Mouse (Mus musculus) cerebellum, postnatal 25 days (tissue): ENCODE measurements at regions not wholly inside any gene's neighbourhood (a gene's known extent, or its start where the extent isn't known, plus 50 kb on each side); places are given as distances from the start of the nearest gene placed in this dataset.

Source experiments
- DNase-seq, 2 experiments: peaks; one replicate each; pipeline ENCODE4 v3.0.0; 2021; ENCODE audit warnings: mixed read lengths in 2 of 2

GRCm38 (mm10) chr11:117036977-117037376 lies 78.0 kb upstream of the Sec14l1 start:
- no peak for DNase-seq

GRCm38 (mm10) chr11:117038282-117039106 lies 76.5 kb upstream of the Sec14l1 start:
- no peak for DNase-seq

GRCm38 (mm10) chr11:117040829-117041228 lies 74.1 kb upstream of the Sec14l1 start:
- no peak for DNase-seq

GRCm38 (mm10) chr11:117042336-117042735 lies 72.6 kb upstream of the Sec14l1 start:
- DNase-seq: no peak

GRCm38 (mm10) chr11:117043524-117043923 lies 71.4 kb upstream of the Sec14l1 start:
- DNase-seq: peak; percentile 77 to 87

- DNase-seq: no peak
Observed at GRCm38 (mm10) chr11:117044731-117045130, 70.2 kb upstream of the Sec14l1 start.

- DNase-seq: no peak
Observed at GRCm38 (mm10) chr11:117046636-117047035, 68.3 kb upstream of the Sec14l1 start.

GRCm38 (mm10) chr11:117047172-117047950 lies 67.6 kb upstream of the Sec14l1 start:
- DNase-seq: peak in 1 of 2 experiments; percentile 52

- no peak for DNase-seq
Observed at GRCm38 (mm10) chr11:117048911-117049310, 66.1 kb upstream of the Sec14l1 start.

GRCm38 (mm10) chr11:117050788-117051187 lies 64.2 kb upstream of the Sec14l1 start:
- no peak for DNase-seq

GRCm38 (mm10) chr11:117056958-117057357 lies 58.0 kb upstream of the Sec14l1 start:
- peak; percentile 76 to 85 for DNase-seq

- DNase-seq: peak; percentile 63 to 78
Observed at GRCm38 (mm10) chr11:117057451-117057850, 57.5 kb upstream of the Sec14l1 start.

GRCm38 (mm10) chr11:117059120-117059519 lies 55.8 kb upstream of the Sec14l1 start:
- no peak for DNase-seq

GRCm38 (mm10) chr11:117059981-117060705 lies 54.8 kb upstream of the Sec14l1 start:
- no peak for DNase-seq

GRCm38 (mm10) chr11:117060706-117061337 lies 54.1 kb upstream of the Sec14l1 start:
- DNase-seq: no peak

GRCm38 (mm10) chr11:117062772-117063499 lies 52.0 kb upstream of the Sec14l1 start:
- no peak for DNase-seq
